Mouse (Mus musculus): ENCODE data around the gene Zfp598. TPM values are rescaled to one million over a fixed set of nuclear protein-coding genes. Genes with fewer than 3 reads are reported as not detected.

Gene Zfp598
- total RNA-seq (2015) (25.0 and 29.1 TPM in 2 replicates), total RNA-seq (2017) (21.3 and 22.6 TPM in 2 replicates)

DNA sequence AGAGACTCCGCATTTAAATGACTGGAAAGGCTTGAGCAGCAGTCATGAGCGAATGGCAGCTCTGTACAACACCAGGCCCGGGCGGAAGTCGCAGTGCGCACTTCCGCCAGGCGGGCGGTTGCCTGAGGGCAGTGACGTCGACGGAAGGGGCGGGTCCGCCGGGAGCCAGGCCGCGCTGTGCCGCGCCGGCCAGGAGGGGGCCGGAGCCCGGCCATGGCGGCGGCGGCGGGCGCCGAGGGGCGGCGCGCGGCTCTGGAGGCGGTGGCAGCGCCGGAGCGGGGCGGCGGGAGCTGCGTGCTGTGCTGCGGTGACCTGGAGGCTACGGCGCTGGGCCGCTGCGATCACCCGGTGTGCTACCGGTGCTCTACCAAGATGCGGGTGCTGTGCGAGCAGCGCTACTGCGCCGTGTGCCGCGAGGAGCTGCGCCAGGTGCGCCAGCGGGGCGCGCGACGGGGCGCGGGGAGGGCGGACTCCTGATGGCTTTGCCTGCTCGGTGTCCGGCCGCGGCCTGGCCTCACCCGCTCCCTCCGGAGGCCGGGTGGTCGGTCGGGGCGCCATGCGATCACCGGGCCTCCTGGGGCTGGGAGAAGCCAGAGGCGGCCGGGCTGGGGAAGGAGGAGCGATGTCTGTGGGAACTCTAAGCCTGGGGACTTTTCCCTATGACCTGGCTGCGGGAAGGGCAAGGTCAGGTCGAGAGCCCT lies at the start of gene Zfp598:
Gene Zfp598 (plus strand): TSS at position 143 of the 701 bp plus-strand sequence.
- ATAC-seq (replicated peaks; ENCODE audit: poor library complexity): peak; percentile 93

DNA sequence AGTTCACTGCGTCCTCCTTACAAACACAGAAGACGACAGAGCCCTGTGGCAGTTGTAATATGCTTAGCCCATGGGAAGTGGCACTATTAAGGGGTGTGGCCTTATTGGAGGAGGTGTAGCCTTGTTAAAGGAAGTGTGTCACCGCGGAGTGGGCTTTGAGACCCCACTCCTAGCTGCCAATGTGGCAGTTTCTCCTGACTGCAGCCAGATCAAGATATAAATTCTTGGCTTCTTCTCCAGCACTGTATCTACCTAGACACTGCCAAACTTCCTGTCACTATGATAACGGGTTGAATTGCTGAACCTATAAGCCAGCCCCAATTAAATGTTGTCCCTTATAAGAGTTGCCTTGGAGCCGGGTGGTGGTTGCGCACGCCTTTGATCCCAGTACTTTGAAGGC lies 44.0 kb upstream of the Zfp598 start:
- ATAC-seq (replicated peaks; ENCODE audit: poor library complexity): no peak

DNA sequence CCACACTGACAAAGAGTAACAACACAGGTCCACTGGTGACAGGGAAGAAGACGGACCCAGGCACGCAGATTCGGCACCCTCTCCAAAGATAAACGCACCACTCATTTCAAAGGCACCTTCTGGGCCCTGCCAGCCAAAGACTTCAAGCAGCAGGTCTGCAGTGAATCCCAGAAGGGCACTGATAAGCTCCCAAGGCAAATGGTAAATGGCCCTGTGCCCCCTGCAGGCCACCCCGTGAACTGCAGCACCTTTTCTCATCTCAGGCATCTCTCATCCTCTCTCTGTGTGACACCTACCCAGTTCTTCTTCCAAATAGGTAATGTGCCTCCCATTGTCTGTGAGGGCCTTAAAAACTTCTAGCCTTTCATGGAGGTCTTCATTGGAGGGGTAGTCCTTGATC lies 40.8 kb upstream of the Zfp598 start:
- peak; percentile 81 for ATAC-seq (replicated peaks; ENCODE audit: poor library complexity)

DNA sequence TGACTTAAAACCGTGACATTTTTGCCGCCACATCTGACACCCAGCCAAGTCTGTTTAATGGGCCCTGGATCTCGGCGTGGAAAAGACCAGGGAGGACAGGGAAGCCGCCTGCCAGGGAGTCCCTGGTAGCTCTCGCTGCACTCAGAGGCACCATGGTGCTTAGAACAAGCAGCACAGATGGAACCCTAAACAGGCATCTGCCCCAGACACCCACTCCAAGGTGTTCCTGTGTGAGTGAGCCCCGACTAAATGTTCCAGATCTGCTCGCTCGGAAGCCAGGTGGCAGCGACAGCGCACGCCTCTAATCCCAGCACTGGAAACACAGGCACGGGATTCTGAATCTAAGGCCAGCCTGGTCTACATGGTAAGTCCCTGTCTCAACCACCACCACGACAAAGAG lies 39.4 kb upstream of the Zfp598 start:
- ATAC-seq (replicated peaks; ENCODE audit: poor library complexity): no peak

DNA sequence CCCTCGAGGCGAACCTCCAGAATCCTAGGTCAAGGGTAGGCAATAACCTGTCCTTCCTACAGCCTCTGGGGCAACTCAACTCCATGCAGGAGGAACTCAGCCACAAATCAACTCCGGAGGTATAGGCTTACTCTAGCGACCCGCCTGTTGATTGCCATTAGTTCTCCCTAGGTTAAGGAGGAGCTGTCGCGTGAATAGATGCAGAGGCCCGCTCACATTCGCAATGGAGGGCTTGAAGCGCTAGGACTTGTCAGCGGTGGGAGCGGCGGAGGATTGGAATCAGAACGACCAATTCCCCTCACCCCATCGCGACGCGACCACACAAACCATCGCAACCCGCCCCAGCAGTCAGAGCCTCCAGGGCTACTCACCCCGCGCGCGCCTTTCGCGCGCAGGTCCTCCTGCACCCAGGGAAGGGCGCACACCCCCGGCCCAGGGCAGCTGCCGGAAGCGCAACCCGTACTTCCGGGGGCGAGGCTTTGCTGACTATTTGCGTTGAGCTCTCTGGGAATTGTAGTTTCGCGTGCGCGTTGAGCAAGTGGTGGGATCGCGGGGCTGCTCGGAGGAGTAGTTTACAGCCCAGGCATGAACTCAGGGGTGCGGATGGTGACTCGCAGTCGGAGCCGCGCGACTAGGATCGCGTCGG lies 37.2 kb upstream of the Zfp598 start, which contains the start of the genes Tsc2 and Nthl1:
Gene Tsc2 (minus strand): TSS at position 464 of the 646 bp plus-strand sequence.
Gene Nthl1 (plus strand): TSS at position 514 of the 646 bp plus-strand sequence.
- peak; percentile 85 for ATAC-seq (replicated peaks; ENCODE audit: poor library complexity)

DNA sequence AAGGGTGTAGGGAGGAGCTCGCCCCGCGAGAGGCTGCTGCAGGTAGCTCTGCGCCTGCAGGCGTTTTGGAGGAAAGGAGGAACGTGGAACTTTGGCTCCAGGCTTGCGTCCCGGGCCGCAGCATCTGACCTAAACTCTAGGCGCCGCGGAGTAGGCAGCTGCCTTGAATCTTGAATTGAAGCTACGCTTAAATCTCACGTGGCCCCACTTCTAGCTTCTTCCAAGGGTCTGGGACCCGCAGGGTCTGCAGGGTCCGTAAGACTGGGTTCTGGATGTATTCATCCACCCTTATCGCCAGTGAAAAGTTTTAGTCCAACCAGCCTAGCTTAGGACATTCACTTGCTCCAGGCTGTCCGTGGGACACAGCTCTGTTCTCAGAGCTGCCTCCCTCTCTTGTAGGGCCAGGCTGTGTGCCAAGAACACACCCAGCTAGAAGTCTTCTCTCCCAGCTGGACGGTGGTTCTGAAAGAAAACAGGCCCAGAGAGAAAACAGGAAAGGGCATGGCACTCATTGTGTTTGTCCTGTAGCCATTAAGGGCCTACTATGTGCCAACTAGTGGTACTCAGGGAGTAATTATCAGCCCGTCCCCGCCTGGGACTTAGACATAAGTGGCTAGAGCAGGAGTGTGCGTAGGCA lies 36.6 kb upstream of the Zfp598 start:
- ATAC-seq (replicated peaks; ENCODE audit: poor library complexity): 0 out of 2 replicates have a peak, but pooled peaks have one; percentile 27

DNA sequence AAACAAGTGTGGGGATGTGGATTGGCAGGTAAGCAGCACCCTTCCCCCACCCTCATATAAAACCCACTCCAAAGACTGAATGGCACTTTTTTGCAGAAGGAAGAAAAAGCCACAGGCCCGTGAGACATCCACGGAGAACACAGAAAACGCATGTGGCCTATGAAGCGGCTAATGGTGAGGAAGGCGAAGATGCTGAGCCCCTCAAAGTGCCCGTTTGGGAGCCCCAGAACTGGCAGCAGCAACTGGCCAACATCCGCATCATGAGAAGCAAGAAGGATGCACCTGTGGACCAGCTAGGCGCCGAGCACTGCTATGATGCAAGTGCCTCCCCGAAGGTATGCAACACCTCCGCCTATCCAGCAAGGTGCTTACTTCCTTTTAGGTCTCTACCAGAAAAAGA lies 35.7 kb upstream of the Zfp598 start:
- ATAC-seq (replicated peaks; ENCODE audit: poor library complexity): no peak

DNA sequence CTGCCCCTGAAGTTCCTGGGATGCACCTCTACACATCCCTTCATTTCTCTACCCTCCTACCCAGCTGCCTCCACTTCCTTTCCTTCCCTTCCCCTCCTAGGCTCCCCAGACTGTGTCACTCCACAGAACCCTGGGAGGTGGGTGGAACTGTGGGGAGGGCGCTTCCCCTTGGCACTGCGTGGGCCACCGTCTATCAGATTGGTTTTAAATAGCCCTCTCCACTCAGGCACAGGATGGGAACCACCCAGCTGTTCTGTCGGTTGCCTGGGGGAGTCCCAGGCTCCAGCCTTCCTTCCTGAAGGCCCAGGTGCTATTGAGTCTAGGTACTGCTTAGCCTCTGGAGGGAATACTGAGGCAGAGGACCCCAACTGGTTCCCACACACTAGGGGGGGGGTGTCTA lies 34.5 kb upstream of the Zfp598 start:
- ATAC-seq (replicated peaks; ENCODE audit: poor library complexity): no peak

DNA sequence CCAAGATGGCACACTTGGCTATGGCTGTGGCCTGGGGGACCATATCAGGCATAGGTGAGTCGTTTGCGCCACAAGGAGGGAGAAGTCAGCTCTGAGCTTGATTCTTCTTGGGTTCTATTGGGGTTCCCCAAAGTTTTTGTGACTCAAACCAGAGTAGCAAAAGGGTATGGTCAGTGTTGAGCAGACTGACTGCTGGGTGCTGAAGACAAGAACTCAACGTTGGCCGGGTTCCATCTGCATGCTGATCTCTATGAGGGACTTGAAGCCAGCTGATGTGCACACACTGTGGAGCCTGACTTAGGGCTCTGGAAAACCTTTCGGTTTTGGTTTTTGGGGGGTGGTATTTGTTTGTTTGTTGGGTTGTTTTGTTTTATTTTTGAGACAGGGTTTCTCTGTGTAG lies 33.8 kb upstream of the Zfp598 start:
- no peak for ATAC-seq (replicated peaks; ENCODE audit: poor library complexity)

DNA sequence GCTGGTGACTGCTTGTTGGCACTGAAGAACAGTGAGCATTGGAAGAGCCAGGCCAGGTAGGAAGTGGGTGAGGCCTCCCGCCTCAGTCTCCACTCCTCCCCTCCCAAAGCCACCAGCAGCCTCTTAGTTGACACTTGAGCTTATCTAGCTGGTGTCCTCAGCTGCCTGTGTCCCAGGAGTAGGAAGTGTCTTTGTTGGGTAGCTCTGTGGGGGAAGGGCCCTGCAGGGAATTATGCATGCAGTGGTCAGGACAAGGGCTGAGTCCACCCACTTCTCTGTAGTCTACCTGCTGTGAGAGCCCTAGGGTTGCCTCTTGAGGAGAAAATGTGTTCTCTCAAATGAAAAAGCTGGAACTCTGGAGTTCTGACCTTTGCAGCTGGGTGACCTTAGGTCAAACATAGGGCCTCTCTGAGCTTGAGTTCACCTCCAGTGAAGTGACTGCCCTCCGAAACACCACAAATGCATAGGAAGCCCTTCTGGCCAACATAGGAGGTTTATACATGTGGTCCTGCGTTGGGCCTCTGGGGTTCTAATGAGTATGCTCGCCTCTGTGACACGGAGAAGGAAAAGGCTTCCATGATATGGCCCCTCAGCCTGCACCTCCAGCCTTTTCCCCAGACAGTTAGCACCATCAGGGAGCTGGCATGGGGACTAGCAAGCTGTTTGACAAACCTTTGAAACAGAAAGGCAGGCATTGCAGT lies 32.6 kb upstream of the Zfp598 start:
- no peak for ATAC-seq (replicated peaks; ENCODE audit: poor library complexity)

DNA sequence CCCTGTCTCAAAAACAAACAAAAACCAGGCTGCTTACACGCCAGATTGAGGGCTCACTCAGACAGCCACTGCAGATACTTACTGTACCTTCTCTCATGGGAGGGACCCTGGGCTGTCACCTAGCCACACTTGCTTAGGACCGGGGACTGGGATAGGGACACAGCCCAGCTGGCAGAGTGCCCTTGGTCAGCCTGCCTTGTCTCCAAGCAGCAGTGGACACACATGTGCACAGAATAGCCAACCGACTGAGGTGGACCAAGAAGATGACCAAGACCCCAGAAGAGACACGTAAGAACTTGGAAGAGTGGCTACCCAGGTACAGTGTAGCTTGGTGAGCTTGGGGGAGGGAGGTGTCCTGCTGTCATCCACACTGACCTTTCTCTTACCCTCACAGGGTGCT lies 31.3 kb upstream of the Zfp598 start:
- no peak for ATAC-seq (replicated peaks; ENCODE audit: poor library complexity)

DNA sequence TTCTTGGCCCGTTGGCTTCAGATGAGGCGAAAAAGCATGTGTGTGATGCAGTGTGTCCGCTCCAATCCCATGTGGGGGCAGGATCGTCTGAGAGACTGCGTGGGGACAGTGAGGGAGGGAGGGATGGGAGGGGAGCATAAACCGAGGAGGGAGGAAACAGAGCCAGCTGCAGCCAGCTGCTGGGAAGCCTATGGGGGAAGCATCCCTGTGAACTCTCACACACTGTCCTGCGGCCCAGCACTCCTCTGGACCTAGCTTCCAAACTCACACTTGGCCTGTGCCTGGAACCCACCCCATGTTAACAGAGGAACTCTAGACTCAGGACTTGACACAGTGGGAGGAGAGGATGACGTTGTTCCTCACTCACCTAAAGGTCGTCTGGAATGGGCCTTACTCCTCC lies 30.6 kb upstream of the Zfp598 start:
- ATAC-seq (replicated peaks; ENCODE audit: poor library complexity): no peak

DNA sequence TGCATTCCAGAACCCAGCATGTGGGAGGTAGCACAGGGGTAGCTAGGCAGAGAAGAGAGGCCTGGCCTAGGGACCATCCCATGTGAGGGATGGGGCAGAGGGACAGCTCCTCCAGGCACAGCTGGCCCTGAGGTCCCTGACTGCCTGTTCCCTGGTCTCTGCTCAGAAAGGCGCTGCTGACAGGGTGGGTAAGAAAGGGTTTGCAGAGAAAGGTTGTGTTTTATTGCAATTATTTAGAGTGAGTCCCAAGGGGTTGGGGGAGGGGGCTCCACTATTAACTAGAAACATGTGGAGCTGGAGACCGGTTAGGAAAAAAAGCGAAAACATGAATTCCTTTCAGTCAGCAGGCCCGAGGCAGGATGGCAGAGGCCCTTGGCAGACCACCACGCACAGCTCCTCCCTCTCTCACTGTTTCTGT lies 29.9 kb upstream of the Zfp598 start:
- ATAC-seq (replicated peaks; ENCODE audit: poor library complexity): no peak

DNA sequence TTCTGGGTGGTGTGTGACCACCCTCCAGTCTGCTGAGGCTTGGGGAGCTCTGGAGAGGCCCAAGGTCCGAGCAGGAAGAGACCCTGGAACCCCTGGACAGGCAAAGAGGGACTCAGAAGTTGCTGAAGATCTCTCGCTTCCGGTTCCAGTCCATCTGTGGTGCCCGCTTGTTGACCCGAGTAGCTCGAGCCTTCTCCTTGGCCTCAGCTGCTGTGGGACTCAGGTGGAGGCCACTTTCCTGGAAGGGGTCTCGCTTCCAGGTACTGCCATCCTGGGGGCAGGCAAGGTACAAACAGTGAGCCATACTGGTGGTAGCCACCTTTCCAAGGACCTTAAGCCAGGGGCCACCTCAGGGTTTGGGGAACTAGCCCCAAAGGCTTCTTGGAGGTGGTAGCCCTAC lies 29.4 kb upstream of the Zfp598 start:
- ATAC-seq (replicated peaks; ENCODE audit: poor library complexity): no peak

DNA sequence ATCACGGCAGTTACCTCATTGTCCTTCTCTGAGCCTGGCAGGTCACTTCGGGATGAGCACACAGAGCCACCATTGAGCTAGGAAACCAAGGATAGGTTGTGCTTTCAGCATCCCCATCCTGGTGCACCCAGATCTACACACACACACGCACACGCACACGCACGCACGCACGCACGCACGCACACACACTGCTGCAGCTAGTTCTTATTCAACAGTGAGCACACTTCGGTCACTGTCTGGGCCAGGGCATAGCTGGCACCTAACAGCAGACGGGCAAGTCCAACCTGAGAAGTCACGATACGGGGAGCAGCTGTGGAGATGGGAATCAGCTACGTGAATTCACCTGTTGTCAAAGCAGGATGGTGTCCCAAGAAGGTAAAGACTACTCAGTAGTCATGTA lies 28.9 kb upstream of the Zfp598 start:
- ATAC-seq (replicated peaks; ENCODE audit: poor library complexity): no peak

DNA sequence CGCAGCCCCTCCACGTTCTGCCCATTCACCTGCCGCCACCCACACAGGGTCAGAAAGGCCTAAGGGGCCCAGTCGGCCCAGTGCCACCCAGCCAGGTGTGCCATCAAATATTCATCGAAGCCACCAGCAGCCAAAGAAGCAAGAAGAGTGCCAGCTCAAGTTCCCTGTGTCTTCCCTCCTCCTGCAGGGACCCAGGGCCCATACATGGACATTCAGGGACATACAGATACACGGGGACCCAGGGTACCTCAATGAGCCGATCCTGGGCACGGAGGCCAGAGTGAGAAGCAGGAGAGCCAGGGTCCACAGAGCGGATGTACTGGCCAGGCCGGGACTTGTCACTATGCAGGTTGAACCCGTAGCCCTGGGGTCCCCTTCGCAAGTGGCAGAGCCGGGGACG lies 27.5 kb upstream of the Zfp598 start:
- ATAC-seq (replicated peaks; ENCODE audit: poor library complexity): no peak

DNA sequence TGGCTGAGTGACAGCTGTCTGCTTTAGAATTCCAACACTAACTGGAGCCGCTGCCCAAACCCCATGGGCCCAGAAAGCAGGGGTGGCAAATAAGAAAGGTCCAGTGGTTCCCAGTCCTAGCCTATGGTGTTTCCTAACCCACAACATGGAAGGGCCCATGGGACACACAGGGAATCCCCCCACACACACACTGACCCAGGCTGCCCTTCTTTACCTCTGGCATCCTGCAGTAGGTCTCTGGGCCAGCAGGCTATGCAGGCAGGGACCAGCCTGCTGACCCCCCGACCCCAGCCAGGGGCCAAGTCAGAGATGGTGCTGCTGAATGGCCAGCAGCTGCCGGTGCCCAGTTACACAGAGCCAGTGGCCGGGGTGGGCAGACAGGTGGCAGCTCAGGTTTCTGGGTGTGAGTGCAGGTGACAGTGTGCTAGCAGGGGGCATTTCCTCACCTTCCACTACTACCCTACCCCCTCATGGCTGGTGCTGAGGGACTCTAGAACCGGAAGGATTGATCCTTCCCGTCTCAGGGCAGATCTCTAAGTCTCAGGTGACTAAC lies 26.6 kb upstream of the Zfp598 start:
- ATAC-seq (replicated peaks; ENCODE audit: poor library complexity): no peak

DNA sequence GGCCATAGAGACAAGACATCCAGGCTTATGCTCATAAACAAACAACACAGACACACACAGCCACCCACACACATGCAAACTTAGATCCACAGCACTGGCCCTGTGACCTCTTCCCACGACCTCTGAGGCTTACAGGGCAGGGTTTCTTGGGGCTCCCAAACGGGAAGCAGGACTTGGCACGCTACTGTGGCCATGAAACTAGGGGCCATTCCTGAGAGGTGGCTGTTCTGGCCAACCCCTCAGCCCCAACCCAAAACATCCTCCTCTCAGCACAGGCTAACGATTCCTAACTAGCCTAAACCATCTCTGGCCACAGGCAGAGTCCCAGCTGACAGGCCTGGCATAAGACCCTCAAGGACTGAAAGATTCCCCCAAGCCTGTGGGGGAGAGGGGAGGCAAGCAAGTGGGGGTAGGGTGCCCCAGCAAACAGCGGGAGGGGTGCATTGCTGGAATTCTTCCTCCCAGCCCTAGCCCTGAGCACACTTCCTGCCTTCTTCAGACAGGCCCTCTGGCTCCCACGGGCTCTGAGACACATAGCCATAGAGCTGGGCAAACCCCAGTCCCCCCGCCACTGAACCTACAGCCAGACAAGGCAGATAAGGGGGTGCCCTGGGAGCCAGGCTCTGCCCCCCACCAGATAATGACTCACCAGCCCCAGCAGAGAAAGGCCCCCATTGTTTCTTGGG lies 25.3 kb upstream of the Zfp598 start:
- ATAC-seq (replicated peaks; ENCODE audit: poor library complexity): no peak

DNA sequence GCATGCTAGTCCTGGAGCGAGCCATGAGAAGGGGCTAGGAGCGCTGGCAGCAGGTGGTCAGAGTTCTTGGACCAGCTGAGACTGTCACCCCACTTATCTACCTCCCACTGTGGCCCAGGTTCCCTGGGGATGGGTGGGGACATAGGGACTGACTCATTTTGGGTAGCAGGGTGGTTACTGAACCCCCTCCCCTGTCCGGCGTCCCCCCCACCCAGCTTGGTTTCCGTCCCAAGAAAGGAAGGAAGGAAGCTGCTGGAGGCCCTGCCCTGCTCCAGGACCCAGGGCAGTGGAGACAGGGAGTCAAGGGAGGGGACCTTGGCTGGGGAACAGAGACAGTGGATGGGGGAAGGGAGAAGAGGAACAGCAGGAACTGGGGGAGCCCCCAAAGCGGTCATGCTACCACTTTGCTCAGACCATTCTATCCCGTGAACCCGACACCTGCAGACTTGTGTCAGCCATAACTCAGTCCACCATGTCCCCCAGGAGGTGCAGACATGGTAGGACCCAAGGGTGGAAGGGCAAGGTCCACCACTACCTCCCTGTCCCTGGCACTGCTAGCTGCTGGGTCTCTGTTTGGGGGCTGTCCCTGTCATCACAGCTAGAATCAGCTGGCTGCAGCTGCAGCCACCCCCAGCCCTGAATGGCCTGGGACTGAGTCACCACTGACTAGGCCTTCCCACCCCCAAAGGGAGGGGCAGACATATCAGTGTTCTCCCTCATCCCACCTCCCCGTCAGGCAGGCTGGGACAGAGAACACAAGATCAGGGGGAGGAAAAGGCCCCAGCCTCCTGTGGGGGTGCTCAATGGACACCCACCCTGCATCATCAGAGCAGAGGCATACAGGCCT lies 24.4 kb upstream of the Zfp598 start:
- no peak for ATAC-seq (replicated peaks; ENCODE audit: poor library complexity)

DNA sequence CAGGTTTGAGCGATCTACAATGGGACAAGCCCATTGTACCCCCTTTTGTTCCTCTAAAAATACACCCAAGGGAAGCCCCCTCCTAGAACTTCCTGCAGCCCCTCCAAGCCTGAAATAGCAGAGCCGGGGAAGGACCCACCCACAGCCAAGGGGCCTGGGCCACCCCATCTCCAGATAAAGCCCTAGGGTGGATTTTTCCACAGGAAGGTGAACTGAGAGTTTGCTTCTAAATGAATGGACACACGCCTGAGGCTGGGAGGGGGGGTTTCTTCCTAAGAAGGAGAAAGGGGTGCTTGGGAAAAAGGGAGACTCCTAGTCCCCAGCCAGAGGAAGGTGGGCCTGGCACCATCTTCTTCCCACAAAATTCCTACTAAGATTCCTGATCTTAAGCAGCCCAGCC lies 23.6 kb upstream of the Zfp598 start:
- ATAC-seq (replicated peaks; ENCODE audit: poor library complexity): no peak

All from megakaryocyte progenitor cell, adult 5-6 weeks (primary cell).